Mouse (Mus musculus) hindbrain, embryonic 11.5 days (tissue): ENCODE measurements around the gene Mrpl9. TPM values are rescaled to one million over a fixed set of nuclear protein-coding genes. Genes with fewer than 3 reads are reported as not detected.

Experiments
- ATAC-seq: fragments of 200-750 bp; cut with Nextera tagmentation; 2 replicates; pipeline ENCODE4 v1.8.0; 2017; ENCODE audit warnings: mild to moderate bottlenecking, moderate TSS enrichment, moderate library complexity; ENCODE audit not compliant: low FRiP score
- DNase-seq: peaks from one replicate; pipeline ENCODE4 v3.0.0-alpha.2; 2015; ENCODE audit warnings: low spot score
- H3K27ac ChIP-seq: fragments of 300-500 bp; sonication (generic); 2 replicates; pipeline ENCODE4 v1.5.1; 2014; ENCODE audit warnings: mild to moderate bottlenecking, low read depth, low read length
- H3K27me3 ChIP-seq: fragments of 300-500 bp; sonication (generic); 2 replicates; pipeline ENCODE4 v1.6.1; 2014; ENCODE audit warnings: mild to moderate bottlenecking, low read length, moderate library complexity, mixed read lengths; ENCODE audit not compliant: control insufficient read depth, insufficient read depth
- H3K36me3 ChIP-seq: fragments of 300-500 bp; sonication (generic); 2 replicates; pipeline ENCODE4 v1.6.1; 2014; ENCODE audit warnings: mild to moderate bottlenecking, low read length, moderate library complexity, mixed read lengths; ENCODE audit not compliant: control insufficient read depth, insufficient read depth
- H3K4me1 ChIP-seq: fragments of 300-500 bp; sonication (generic); replicated peaks from 2 replicates; pipeline ENCODE4 v1.6.1; 2014; ENCODE audit warnings: low read length, mixed read lengths; ENCODE audit not compliant: control insufficient read depth, insufficient read depth
- H3K4me2 ChIP-seq: fragments of 300-500 bp; sonication (generic); replicated peaks from 2 replicates; pipeline ENCODE4 v1.6.1; 2014; ENCODE audit warnings: mild to moderate bottlenecking, low read depth, low read length
- H3K4me3 ChIP-seq: fragments of 300-500 bp; sonication (generic); 2 replicates; pipeline ENCODE4 v1.5.1; 2014; ENCODE audit warnings: low read depth, low read length
- H3K9ac ChIP-seq: fragments of 300-500 bp; sonication (generic); 2 replicates; pipeline ENCODE4 v1.6.1; 2014; ENCODE audit warnings: low read depth, low read length
- H3K9me3 ChIP-seq: fragments of 300-500 bp; sonication (generic); 2 replicates; pipeline ENCODE4 v1.6.1; 2016; ENCODE audit warnings: low read length; ENCODE audit not compliant: control insufficient read depth
- WGBS: fragments of 180-500 bp; shearing (Covaris S2); extraction: QIAGEN DNeasy Blood & Tissue Kit; methylation state at CpG from one replicate; pipeline ENCODE4 v1.1.7; 2014; 5-methylcytosine and 5-hydroxymethylcytosine counted together
- polyA plus RNA-seq: library from polyadenylated mRNA; unstranded; fragments of >200 nt; fragmentation: Nextera tagmentation; extraction: Ambion mirVana; gene quantifications from 2 replicates; pipeline ENCODE4 v1.2.1, GENCODE M21; 2014

The Mrpl9 gene
- polyA plus RNA-seq, 1 experiment from 2014 or later: 72.1 TPM

DNA sequence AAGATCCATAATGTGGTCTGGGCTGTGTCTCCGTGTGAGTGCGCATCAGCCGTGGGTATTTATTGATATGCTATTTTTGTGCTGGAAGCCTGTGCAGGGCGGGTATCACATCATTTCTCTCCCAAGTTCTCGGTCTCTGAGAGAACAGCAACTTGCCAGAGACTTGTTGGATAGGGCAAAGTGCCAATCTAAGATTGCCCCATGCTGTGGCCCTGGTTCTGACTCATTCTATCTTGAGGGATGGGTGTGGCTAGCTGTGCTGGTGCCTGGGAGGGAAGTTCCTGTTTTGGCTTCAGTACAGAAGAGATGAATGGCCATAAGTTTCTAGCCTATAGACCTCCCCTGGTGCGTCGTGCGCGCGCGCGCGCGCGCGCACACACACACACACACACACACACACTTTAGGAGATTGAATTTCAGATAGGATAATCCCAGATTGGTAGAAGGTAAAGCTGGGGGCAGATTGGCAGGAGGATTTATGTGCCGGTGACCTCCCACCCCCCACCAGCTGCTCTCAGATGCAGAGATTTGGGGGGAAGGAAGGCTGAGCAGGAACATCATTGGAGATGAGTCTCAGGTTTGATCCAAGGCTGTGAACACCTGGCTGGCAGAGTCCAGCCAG lies 39.8 kb downstream of the Mrpl9 start:
- no peak for ATAC-seq
- no peak overlapping the region for H3K4me2 ChIP-seq
- H3K9ac ChIP-seq: no peak overlapping the region
- 0 out of 2 replicates have a peak, but pooled peaks cover 3% of the 10 kb centered on the region for H3K27me3 ChIP-seq
- no peaks in the 10 kb centered on the region for H3K9me3 ChIP-seq
- peak overlapping the region; percentile 77; the same call in 1 of the 2 replicates for H3K27ac ChIP-seq
- WGBS: 85% methylated on average over 17 of the region's 17 CpGs
- no peak for DNase-seq
- peaks cover 21% of the 10 kb centered on the region for H3K4me1 ChIP-seq
- H3K36me3 ChIP-seq: no peaks in the 10 kb centered on the region
- H3K4me3 ChIP-seq: no peak overlapping the region

- peak; percentile 98 for DNase-seq
- Histone ChIP-seq H3K36me3 (no peaks in the 10 kb centered on the region), H3K9me3 (no peaks in the 10 kb centered on the region), H3K4me3 (no peak overlapping the region), H3K4me1 (peaks cover 21% of the 10 kb centered on the region), H3K27me3 (0 out of 2 replicates have a peak, but pooled peaks cover 3% of the 10 kb centered on the region), H3K9ac (no peak overlapping the region), H3K4me2 (peak overlapping the region; percentile 29), H3K27ac (peak overlapping the region; percentile 77)
- peak; percentile 94 for ATAC-seq
- 14% methylated on average over 20 of the region's 20 CpGs for WGBS
Measured at GRCm38 (mm10) chr3:94483790-94484439, 40.8 kb downstream of the Mrpl9 start.

DNA sequence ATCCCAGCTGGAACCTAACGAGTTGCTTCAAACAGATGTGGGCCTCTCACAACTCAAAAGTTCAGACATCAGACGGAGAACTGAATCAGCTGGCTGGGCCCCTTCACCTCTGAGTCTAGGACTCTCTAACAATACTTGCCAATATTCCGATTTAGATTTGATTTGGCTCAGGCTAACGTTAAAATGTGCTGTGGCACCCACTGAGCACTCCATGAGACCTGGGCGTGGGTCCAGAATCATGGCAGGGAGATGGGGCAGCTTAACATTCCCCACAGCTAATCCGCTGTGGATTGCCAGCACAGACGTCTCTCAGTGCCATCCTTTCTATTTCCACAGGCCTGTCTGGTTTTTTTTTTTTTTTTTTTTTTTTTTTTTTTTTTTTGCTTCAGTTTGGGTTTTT lies 42.8 kb downstream of the Mrpl9 start:
- Histone ChIP-seq H3K27me3 (0 out of 2 replicates have a peak, but pooled peaks cover 2% of the 10 kb centered on the region), H3K9ac (no peak overlapping the region), H3K4me3 (no peak overlapping the region), H3K27ac (no peak overlapping the region), H3K4me2 (no peak overlapping the region), H3K9me3 (no peaks in the 10 kb centered on the region), H3K36me3 (peaks cover under 1% of the 10 kb centered on the region; the same call in 1 of the 2 replicates), H3K4me1 (peaks cover 19% of the 10 kb centered on the region)
- no peak for ATAC-seq
- no peak for DNase-seq
- WGBS: 76% methylated on average over 7 of the region's 7 CpGs

GRCm38 (mm10) chr3:94487581-94487980 lies 44.5 kb downstream of the Mrpl9 start:
- H3K36me3 ChIP-seq: peaks cover 4% of the 10 kb centered on the region; the same call in 1 of the 2 replicates
- no peak for ATAC-seq
- H3K4me3 ChIP-seq: no peak overlapping the region
- WGBS: 88% methylated on average over 6 of the region's 6 CpGs
- H3K27ac ChIP-seq: no peak overlapping the region
- H3K9me3 ChIP-seq: no peaks in the 10 kb centered on the region
- peaks cover 9% of the 10 kb centered on the region for H3K4me1 ChIP-seq
- no peak for DNase-seq
- H3K27me3 ChIP-seq: no peaks in the 10 kb centered on the region
- H3K4me2 ChIP-seq: no peak overlapping the region
- no peak overlapping the region for H3K9ac ChIP-seq

DNA sequence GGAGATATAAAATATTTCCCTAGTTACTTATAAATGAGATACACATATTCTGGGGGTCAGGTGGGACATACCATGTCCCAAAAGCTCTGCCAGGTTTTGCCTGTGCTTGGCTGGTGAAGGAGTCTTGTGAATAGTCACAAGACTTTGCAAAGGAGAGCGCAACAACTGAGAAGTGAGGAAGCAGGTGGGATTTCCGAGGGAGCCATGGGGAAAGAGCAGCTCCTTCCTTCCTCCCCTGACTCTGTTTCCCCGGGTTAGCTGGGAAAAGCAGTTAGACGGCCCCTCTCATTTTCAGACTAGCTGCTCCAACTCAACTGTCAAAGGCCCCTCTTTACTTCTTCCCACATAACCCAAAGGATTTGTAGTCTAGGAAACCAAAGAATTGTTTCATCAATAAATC lies 54.0 kb downstream of the Mrpl9 start:
- no peaks in the 10 kb centered on the region for H3K36me3 ChIP-seq

More for the DNA sequence above, 54.0 kb downstream of the Mrpl9 start:
- H3K9ac ChIP-seq: no peak overlapping the region
- 81% methylated on average over 4 of the region's 4 CpGs for WGBS
- ATAC-seq (no peak), DNase-seq (no peak)
- H3K4me1 ChIP-seq: no peaks in the 10 kb centered on the region
- no peak overlapping the region for H3K4me3 ChIP-seq
- H3K4me2 ChIP-seq: no peak overlapping the region
- no peaks in the 10 kb centered on the region for H3K27me3 ChIP-seq
- no peaks in the 10 kb centered on the region for H3K9me3 ChIP-seq
- no peak overlapping the region for H3K27ac ChIP-seq

Other genes starting within 250 kb of the Mrpl9 start
- not detected in 2 replicates for gene Gm5286, start 246.6 kb upstream of the Mrpl9 start, polyA plus RNA-seq
- not detected in 2 replicates for gene Gm4778, start 179.3 kb upstream of the Mrpl9 start, polyA plus RNA-seq
- gene Them4, start 133.2 kb upstream of the Mrpl9 start, polyA plus RNA-seq: 13.4 and 14.0 TPM in 2 replicates
- 0.11 TPM in 1 of 2 replicates, not detected in the other for gene Them5, start 101.2 kb upstream of the Mrpl9 start, polyA plus RNA-seq
- 1.4 and 2.1 TPM in 2 replicates for gene C2cd4d, start 80.9 kb upstream of the Mrpl9 start, polyA plus RNA-seq
- gene Rorc, start 70.5 kb upstream of the Mrpl9 start, polyA plus RNA-seq: 0.08 and 0.21 TPM in 2 replicates
- gene Lingo4, start 44.8 kb upstream of the Mrpl9 start, polyA plus RNA-seq: 0.22 and 0.32 TPM in 2 replicates
- 51.5 and 58.7 TPM in 2 replicates for gene Tdrkh, start 30.0 kb upstream of the Mrpl9 start, polyA plus RNA-seq
- gene Oaz3, start 597 bp downstream of the Mrpl9 start, polyA plus RNA-seq: 0.18 and 0.56 TPM in 2 replicates
- 164 and 210 TPM in 2 replicates for gene Celf3, start 35.0 kb downstream of the Mrpl9 start, polyA plus RNA-seq
- 15.5 and 19.7 TPM in 2 replicates for gene Riiad1, start 37.0 kb downstream of the Mrpl9 start, polyA plus RNA-seq
- gene Snx27, start 139.4 kb downstream of the Mrpl9 start, polyA plus RNA-seq: 40.6 and 42.4 TPM in 2 replicates
- not detected in 2 replicates for gene Gm10972, start 199.8 kb downstream of the Mrpl9 start, polyA plus RNA-seq
- gene Tuft1, start 215.6 kb downstream of the Mrpl9 start, polyA plus RNA-seq: 3.9 and 4.5 TPM in 2 replicates